Mouse (Mus musculus) midbrain, embryonic 10.5 days (tissue): ENCODE results near the gene Bud31. TPM values are rescaled to one million over a fixed set of nuclear protein-coding genes. Genes with fewer than 3 reads are reported as not detected.
A peak's percentile ranks its signal among the peaks of the same experiment; 100 is the strongest.
"Not testable (repeated sequence)": the region's sequence is repeated elsewhere in the genome, so short reads cannot be mapped to it uniquely, and the experiment has no call there.

Experiments used
- DNase-seq: peaks from one replicate; pipeline ENCODE4 v3.0.0-alpha.2; 2017; ENCODE audit warnings: low spot score
- H3K27ac ChIP-seq: fragments of 300-500 bp; sonication (generic); replicated peaks from 2 replicates; pipeline ENCODE4 v1.5.1; 2016; ENCODE audit warnings: mild to moderate bottlenecking
- H3K27me3 ChIP-seq: fragments of 300-500 bp; sonication (generic); 2 replicates; pipeline ENCODE4 v1.6.1; 2016; ENCODE audit warnings: low read depth, mild to moderate bottlenecking; ENCODE audit not compliant: poor library complexity, severe bottlenecking
- H3K36me3 ChIP-seq: fragments of 300-500 bp; sonication (generic); 2 replicates; pipeline ENCODE4 v1.6.1; 2016; ENCODE audit warnings: mild to moderate bottlenecking, moderate library complexity
- H3K4me1 ChIP-seq: fragments of 300-500 bp; sonication (generic); 2 replicates; pipeline ENCODE4 v1.6.1; 2016
- H3K4me3 ChIP-seq: fragments of 300-500 bp; sonication (generic); 2 replicates; pipeline ENCODE4 v1.5.1; 2016; ENCODE audit warnings: mild to moderate bottlenecking, moderate library complexity
- H3K9me3 ChIP-seq: fragments of 300-500 bp; sonication (generic); replicated peaks from 2 replicates; pipeline ENCODE4 v1.6.1; 2016; ENCODE audit warnings: mild to moderate bottlenecking
- WGBS: fragments of 180-500 bp; shearing (Covaris S2); methylation state at CpG from one replicate; pipeline ENCODE4 v1.1.7; 2016; 5-methylcytosine and 5-hydroxymethylcytosine counted together
- polyA plus RNA-seq: library from polyadenylated mRNA; unstranded; fragments of >200 nt; fragmentation: Nextera tagmentation; extraction: Ambion mirVana; gene quantifications from 2 replicates; pipeline ENCODE4 v1.2.1, GENCODE M21; 2016

Bud31 gene
- 234 and 244 TPM in 2 replicates for polyA plus RNA-seq

DNA sequence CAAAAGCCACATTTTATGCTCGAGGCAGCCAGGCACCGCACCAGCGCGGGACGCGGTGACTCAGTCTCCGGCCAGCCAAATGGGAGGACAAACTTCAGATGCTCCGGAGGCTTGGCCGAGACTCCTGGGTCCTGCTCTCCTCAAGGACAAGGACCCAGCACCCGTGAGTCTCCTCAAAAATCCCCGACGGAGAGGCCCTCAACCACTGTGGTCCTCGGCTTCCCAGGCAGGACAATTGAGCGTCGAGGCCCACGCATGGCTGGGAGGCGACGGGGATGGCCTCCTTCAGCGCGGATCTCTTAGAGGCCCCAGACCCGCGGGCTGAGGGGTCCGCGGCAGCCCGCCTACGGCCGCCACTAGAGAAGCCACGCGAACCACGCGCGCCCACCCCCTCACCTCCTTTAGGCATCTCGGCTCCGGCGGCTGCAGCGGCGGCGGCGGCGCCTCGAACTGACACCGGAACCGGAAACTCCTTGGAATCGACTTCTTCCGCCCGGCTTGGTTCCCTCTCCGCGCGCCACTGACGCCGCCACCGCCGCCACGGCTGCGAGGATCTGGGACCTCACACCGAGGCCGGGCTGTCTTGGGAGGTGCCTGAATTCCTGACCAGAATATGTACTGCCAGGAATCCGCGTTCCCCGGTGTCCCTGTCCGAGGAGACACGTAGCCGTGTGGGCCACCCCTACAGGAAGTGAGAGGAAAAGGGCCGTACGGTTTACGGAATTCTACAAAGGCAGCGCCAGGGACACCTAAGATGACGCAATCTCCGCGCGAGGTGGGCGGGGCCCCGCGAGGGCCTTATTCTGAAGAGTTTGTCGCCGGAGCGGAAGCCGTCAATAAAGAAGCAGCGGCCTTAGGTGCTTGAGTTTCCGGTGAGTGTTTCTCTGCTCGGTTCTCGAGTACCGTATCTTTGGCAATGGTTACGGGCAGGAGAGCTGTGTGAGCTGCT lies at the start of gene Bud31, which contains the start of gene Pdap1:
Gene Bud31, plus strand, starts transcription at position 792 of the 949 bp plus-strand sequence.
Gene Pdap1, minus strand, starts transcription at position 668 of the 949 bp plus-strand sequence.
- Histone ChIP-seq H3K36me3 (peaks cover 66% of the 10 kb centered on the region), H3K27ac (peak within 1 kb of the TSS; percentile 99), H3K4me3 (peak within 1 kb of the TSS; percentile 83), H3K4me1 (peaks cover 30% of the 10 kb centered on the region), H3K9me3 (no peaks in the 10 kb centered on the region), H3K27me3 (no peaks in the 10 kb centered on the region)
- WGBS: under 1% methylated on average over 84 of the region's 84 CpGs
- peak; percentile 94 for DNase-seq

GRCm38 (mm10) chr5:145096195-145096594 lies 44.0 kb upstream of the Bud31 start:
- H3K27me3 ChIP-seq: no peaks in the 10 kb centered on the region
- H3K9me3 ChIP-seq: no peaks in the 10 kb centered on the region
- no peak overlapping the region for H3K4me3 ChIP-seq
- no peak overlapping the region for H3K27ac ChIP-seq
- 94% methylated on average over 4 of the region's 4 CpGs for WGBS
- no peaks in the 10 kb centered on the region for H3K4me1 ChIP-seq
- DNase-seq: no peak
- peaks cover 100% of the 10 kb centered on the region for H3K36me3 ChIP-seq

- H3K27me3 ChIP-seq: no peaks in the 10 kb centered on the region
- no peaks in the 10 kb centered on the region for H3K9me3 ChIP-seq
- no peak overlapping the region for H3K27ac ChIP-seq
- no peaks in the 10 kb centered on the region for H3K4me1 ChIP-seq
- H3K4me3 ChIP-seq: no peak overlapping the region
- no peak for DNase-seq
- peaks cover 100% of the 10 kb centered on the region for H3K36me3 ChIP-seq
- 95% methylated on average over 10 of the region's 10 CpGs for WGBS
These were observed 41.8 kb upstream of the Bud31 start for GRCm38 (mm10) chr5:145098340-145098821.

DNA sequence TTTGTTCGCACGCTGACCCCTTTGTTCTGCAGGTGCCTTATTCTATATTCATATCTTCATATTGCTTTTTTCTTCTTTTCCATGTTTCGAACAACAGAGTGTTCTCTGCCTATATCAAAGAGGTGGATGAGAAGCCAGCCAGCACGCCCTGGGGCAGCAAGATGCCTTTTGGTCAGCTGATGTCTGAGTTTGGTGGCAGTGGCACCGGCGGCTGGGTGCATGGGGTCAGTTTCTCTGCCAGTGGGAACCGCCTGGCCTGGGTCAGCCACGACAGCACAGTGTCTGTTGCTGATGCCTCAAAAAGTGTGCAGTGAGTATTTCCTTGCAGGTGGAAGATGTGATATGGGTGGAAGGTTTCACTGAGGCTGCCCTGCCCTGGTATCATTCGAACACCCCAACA lies 39.2 kb upstream of the Bud31 start:
- H3K9me3 ChIP-seq: no peaks in the 10 kb centered on the region
- WGBS: 96% methylated on average over 9 of the region's 9 CpGs
- no peak overlapping the region for H3K4me3 ChIP-seq
- H3K36me3 ChIP-seq: peaks cover 100% of the 10 kb centered on the region
- no peaks in the 10 kb centered on the region for H3K27me3 ChIP-seq
- no peaks in the 10 kb centered on the region for H3K4me1 ChIP-seq
- no peak for DNase-seq
- H3K27ac ChIP-seq: no peak overlapping the region

DNA sequence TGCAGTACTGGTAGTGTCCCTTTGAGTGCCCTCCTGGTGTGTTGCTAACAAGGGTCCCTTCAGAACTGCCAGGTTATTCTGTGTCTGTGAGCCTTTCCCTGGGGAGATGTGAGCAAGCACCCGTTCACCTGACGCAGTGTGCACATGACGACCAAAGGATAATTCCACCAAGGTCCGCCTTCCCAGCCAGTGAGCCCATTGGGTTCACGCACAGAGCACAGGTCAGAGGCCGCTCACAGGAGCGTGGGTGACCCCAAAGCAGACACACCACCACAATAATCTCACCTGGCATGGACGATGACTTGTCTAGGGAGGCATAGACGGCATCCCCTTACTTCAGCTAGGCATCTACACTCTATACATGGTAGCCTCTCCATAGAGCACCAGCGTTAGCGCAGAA lies 38.7 kb upstream of the Bud31 start:
- DNase-seq, H3K27me3 ChIP-seq, H3K9me3 ChIP-seq, H3K27ac ChIP-seq, H3K4me3 ChIP-seq, H3K4me1 ChIP-seq: not testable (repeated sequence)
- H3K36me3 ChIP-seq: peaks cover 100% of the 10 kb centered on the region
- WGBS: 95% methylated on average over 11 of the region's 11 CpGs

DNA sequence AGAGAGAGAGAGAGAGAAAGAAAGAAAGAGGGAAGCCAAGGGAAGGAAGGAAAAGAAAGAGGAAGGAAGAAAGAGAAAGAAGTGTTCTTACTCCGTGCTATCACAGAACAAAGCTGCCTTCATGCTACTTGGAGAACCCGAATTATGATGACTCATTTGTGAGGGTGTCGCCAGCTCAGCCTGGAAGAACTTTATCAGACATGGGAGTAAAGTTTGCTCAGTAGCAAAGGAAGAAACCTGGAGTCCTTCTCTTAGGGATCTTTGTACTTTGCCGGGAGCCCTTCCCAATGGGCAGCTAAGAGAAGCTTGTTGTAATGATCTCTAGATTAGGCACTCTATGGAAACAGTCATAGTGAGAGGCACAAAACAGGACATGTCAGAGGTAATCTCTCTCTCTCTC lies 37.5 kb upstream of the Bud31 start:
- DNase-seq: no peak
- no peaks in the 10 kb centered on the region for H3K4me1 ChIP-seq
- H3K36me3 ChIP-seq: peaks cover 100% of the 10 kb centered on the region
- H3K27ac ChIP-seq: no peak overlapping the region
- no peaks in the 10 kb centered on the region for H3K27me3 ChIP-seq
- H3K9me3 ChIP-seq: no peaks in the 10 kb centered on the region
- no peak overlapping the region for H3K4me3 ChIP-seq
- 89% methylated on average over 4 of the region's 4 CpGs for WGBS

- no peaks in the 10 kb centered on the region for H3K27me3 ChIP-seq
- no peak overlapping the region for H3K27ac ChIP-seq
- H3K36me3 ChIP-seq: peaks cover 100% of the 10 kb centered on the region
- no peak overlapping the region for H3K4me3 ChIP-seq
- H3K9me3 ChIP-seq: no peaks in the 10 kb centered on the region
- no peak for DNase-seq
- no peaks in the 10 kb centered on the region for H3K4me1 ChIP-seq
- 91% methylated on average over 9 of the region's 9 CpGs for WGBS
These were observed 35.8 kb upstream of the Bud31 start for GRCm38 (mm10) chr5:145104328-145104727.

- peaks cover 100% of the 10 kb centered on the region for H3K36me3 ChIP-seq
- H3K27ac ChIP-seq: no peak overlapping the region
- no peak for DNase-seq
- no peak overlapping the region for H3K4me3 ChIP-seq
- no peaks in the 10 kb centered on the region for H3K27me3 ChIP-seq
- WGBS: 96% methylated on average over 9 of the region's 9 CpGs
- no peaks in the 10 kb centered on the region for H3K9me3 ChIP-seq
- no peaks in the 10 kb centered on the region for H3K4me1 ChIP-seq
These were observed 34.4 kb upstream of the Bud31 start for GRCm38 (mm10) chr5:145105694-145106275.

GRCm38 (mm10) chr5:145110401-145110800 lies 29.8 kb upstream of the Bud31 start:
- peaks cover 60% of the 10 kb centered on the region for H3K36me3 ChIP-seq

GRCm38 (mm10) chr5:145112566-145112965 lies 27.6 kb upstream of the Bud31 start:
- H3K27ac ChIP-seq: no peak overlapping the region
- DNase-seq: no peak
- peaks cover 39% of the 10 kb centered on the region for H3K36me3 ChIP-seq
- H3K9me3 ChIP-seq: no peaks in the 10 kb centered on the region
- 84% methylated on average over 8 of the region's 8 CpGs for WGBS
- H3K4me1 ChIP-seq: peaks cover 14% of the 10 kb centered on the region
- peaks cover 32% of the 10 kb centered on the region for H3K27me3 ChIP-seq
- H3K4me3 ChIP-seq: no peak overlapping the region

More at GRCm38 (mm10) chr5:145110401-145110800, 29.8 kb upstream of the Bud31 start:
- H3K27ac ChIP-seq: no peak overlapping the region
- H3K27me3 ChIP-seq: peaks cover 25% of the 10 kb centered on the region
- DNase-seq: no peak
- H3K4me3 ChIP-seq: no peak overlapping the region
- WGBS: 88% methylated on average over 6 of the region's 6 CpGs
- H3K9me3 ChIP-seq: no peaks in the 10 kb centered on the region
- peaks cover 14% of the 10 kb centered on the region for H3K4me1 ChIP-seq

DNA sequence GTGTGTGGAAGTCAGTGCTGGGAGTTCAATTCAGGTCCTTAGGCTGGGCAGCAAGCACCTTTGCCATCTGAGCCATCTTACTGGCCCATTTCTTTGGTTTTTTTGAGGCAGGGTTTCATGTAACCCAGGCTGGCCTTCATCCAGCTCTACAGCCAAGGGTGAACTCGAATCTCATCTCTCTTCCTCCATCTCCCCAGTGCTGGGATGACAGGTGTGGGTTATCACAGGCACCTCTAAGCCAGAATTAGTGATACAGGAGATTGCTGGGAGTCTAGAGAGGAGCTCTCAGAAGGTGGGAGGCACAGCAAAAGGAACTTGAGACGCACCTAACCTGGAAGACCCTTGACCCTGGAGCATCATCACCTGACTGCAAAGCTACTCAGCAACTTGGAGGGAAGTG lies 26.7 kb upstream of the Bud31 start:
- DNase-seq: no peak
- H3K4me3 ChIP-seq: peak overlapping the region; percentile 62
- WGBS: 63% methylated on average over 2 of the region's 2 CpGs

DNA sequence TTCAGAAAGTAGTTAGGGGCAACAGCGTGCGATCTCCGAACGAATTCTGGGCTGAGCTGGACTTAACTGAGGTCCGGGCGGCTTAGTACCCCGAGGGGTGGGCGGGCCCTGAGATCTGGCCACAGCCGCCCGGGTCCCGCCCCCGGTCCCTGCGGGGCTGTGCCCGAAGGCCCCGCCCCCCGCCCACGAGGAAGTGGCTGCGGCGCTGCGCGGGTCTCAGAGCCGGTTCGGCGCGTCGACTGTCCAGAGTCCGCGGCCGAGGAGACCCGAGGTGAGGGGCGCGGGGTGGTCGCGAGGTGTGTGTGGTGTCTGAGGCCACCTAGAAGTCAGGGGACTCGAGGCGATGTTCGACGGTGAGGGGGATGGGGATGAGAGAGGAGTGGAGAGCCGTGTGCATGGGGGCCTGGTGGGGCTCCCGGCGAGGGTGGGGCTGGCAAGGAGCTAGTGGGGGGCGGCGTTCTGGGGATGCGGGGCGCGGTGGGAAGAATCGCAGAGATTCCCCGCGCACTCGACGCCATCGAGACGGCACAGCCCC lies 26.0 kb upstream of the Bud31 start, which contains the start of gene Arpc1b:
Gene Arpc1b, plus strand, starts transcription at position 145 of the 535 bp plus-strand sequence.
- Histone ChIP-seq H3K27me3 (peaks cover 32% of the 10 kb centered on the region), H3K4me1 (peaks cover 14% of the 10 kb centered on the region), H3K36me3 (peaks cover 23% of the 10 kb centered on the region), H3K9me3 (peaks cover 1% of the 10 kb centered on the region; the same call in 1 of the 2 replicates), H3K4me3 (peak within 1 kb of the TSS; percentile 62), H3K27ac (peak within 1 kb of the TSS; percentile 65)
- WGBS: under 1% methylated on average over 52 of the region's 53 CpGs
- peak; percentile 56 for DNase-seq

More for the DNA sequence above, 26.7 kb upstream of the Bud31 start:
- Histone ChIP-seq H3K27me3 (peaks cover 32% of the 10 kb centered on the region), H3K27ac (no peak overlapping the region), H3K9me3 (no peaks in the 10 kb centered on the region), H3K36me3 (peaks cover 30% of the 10 kb centered on the region), H3K4me1 (peaks cover 14% of the 10 kb centered on the region)
